Mouse (Mus musculus): ENCODE measurements around the gene Elk4.

The Elk4 gene

DNA sequence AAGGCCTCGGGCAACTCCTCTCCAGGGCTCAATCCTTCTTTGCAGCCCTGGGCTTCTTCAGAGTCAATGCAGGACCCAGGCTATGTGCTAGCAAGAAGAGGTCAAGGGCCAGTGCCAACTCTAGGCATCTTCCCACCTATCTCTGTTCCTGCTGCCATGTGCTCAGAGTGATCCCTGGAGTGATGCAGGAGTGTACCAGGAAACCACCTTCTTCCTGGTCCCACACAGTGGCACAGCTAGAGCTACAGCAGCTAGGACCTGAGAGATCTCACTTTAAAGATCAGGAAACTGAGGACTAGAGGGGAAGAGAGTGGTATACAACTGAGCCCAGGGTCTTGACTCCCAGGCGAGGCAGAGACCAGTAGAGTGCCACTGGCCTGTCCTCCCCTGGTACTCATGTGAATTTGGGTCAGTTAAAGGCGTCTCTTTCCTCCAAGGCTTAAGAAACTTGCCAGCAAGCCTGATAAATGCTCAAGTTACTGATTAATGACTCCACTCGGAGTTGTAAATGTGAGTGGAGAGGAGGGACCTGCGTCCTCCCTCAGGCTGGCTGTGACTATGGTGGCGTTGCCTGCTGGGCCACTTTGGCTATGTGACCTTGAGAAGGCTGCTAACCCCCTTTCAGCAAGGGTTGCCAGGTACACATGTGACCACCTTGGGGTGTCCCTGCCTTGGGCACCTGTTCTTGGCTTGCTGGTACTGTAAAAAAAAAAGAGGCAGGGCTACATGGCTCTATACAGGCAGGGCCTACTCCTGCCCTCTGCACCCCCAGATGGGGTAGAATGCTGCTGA is 54.5 kb downstream of the Elk4 start:
- no peak for DNase-seq (ENCODE audit: extremely low read depth, insufficient read length, low spot score)

DNA sequence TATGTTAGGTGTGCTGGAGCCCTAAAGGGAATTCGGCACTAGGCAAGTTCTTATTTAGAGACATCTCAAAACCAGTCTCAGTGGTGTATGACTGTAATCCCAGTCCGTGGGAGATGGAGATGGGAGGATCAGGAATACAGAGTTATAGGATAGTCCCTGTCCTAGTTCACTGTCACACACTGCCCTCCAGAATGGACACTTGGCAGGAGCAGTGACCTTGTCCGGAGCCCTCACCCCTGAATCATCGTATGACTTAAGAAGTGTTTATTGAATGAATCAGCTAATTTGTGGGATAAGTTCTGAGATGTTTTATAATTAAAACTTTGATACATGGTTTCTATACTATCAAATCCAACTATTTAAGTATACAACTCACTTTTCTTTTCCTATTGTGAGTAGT is 55.7 kb downstream of the Elk4 start:
- DNase-seq (ENCODE audit: extremely low read depth, insufficient read length, low spot score), result no peak

DNA sequence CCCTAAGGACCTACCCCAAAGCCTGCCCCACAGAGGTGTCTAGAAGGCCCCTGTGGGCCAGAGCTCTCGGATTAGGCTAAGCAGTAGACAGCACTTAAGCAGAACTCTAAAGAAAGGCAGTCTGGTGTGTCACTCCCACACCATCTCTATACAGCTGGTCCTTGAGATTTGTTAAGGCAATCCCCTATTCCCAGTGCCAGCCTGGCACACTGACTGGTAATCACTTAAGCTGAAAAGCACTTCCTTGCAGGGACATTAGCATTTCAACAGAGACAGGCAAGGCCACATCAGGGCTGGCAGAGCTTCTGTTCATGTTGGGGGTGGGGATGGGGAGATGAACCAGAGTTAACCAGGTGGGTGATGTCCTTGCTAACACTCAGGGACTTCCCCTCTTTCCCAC is 57.6 kb downstream of the Elk4 start:
- DNase-seq (ENCODE audit: extremely low read depth, insufficient read length, low spot score), result no peak

DNA sequence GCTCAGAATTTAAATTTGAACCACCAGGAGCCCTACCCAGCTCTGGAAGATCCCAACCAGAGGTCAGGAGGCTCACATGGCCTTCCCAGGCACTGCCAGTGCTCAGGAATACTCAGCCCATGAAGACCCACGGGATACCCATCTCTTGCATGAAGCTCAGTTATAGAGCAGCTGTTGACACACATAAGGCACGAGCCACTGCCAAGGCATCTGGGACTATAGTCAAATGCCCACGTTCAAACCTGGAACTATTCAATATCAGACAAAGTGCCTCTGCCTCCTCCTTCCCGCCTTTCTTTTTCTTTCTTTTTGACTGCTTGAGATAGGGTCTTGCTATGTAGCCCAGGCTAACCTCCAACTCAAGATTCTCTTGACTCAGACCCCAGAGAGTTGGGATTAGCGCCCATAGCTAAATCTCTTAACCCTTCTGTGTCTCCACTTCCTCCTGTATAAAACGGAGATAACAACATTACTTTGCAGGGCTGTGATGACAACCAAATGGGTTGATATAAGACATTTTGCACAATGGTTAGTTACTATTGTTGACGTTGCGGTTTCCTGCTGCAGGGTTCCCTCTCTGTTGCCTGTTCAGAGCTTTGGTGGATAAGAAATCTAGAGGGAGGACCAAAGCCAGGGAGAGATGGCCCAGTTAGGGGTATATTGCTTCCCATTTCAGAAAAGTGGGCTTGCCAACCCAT is 58.2 kb downstream of the Elk4 start:
- no peak for DNase-seq (ENCODE audit: extremely low read depth, insufficient read length, low spot score)

DNA sequence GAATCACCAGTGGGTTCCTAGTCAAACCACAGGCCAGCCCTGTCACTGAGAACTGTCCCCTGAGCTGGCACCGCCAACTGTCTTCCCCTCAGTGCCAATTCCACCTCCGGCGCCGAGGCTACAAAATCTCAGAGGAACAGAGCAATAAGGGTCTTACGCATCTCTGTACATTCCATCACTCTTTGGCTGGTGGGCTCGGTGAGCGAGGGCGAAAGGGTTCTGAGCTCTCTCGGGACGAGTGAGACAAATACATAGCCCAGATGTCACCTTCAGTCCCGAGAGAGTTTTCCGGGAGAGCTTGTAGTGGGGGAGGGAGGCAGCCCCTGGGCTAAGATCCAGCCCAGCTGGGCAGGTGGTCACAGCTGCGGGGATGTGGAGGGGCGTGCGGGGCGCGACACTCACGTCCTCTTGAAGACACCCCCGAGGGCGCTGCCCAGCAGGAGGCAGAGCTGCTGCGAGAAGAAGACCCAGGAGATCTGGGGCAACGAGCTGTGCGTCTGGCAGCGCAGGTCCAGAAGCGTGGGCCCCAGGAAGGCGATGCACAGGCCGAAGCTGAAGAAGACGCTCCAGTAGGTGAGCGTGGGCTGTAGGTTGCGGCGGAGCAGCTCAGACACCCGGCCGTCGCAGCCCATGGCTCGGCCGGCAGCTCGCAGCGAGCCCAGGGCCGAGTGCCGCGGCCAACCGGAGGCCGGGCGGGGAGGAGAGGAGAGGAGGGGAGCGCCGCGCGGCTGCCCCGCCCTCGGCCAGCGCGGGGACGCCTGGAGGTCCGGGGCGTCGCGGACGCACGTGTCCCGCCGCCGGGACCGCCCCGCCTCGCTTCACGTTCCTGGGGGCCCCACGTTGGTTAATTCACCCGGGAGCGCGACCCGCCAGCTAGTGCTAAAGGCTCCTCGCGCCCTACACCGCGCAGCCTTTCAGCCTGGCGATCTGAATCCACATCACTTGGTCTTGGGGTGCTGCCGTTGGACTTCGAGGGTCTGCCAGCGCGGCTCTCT is 60.2 kb downstream of the Elk4 start, which contains the start of gene Mfsd4a:
Mfsd4a (minus strand) TSS at position 802 of the 995 bp plus-strand sequence.
- no peak for DNase-seq (ENCODE audit: extremely low read depth, insufficient read length, low spot score)

DNA sequence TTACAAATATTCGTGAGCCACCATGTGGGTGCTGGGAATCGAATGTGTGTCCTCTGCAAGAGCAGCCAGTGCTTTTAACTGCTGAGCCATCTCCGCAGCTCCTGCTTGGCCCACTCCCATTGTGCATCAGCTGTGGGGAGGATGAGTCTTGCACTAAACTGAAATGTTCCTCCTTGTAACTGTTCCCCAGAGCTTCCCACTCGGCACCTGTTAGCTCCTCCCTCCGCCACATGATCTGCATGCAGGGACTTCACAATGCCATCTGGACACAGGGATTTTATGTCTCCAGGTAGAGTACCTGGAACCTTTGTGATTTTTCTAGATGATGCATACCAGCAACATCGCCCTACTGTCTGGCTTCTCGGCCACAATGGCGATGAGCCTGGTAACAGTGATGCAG is 62.0 kb downstream of the Elk4 start:
- DNase-seq (ENCODE audit: extremely low read depth, insufficient read length, low spot score), result no peak

DNA sequence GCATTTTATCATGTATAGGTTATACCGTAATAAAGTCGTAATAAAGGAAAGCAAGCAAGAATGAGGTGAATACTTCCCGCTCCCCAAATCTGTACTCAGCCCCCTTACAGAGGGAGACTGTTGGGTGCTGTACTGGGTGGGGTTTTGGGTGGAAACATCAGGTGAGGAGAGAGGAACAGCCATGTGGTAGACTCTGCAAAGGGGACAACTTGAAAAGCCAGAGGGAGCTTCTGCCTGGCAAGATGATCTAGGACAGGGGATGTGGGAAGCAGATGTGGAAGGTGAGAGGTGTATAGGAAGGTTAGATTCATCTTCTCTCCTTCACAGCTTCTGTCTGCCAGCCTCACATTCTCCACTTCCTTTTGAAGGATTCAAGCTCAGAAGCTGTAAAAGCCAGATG is 63.3 kb downstream of the Elk4 start:
- no peak for DNase-seq (ENCODE audit: extremely low read depth, insufficient read length, low spot score)

DNA sequence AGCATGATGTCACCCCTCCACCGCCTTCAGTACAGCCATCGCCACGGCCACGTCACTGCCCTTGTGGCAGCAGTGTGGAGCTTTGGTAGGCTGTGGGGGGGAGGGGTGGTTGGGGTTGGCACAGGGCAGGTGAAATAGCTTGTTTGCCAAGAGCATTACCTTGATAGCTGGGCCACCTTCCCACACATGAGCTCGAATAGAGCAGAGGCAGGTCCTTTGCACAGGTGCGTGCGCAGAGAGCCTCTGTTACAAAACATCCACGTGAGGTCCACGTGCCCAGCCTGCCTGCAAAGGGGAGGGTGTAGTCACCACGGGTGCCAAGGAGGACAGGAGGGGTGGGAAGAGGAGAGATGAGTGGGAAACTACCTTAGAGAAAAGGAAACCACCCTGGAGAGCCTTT is 68.2 kb downstream of the Elk4 start:
- no peak for DNase-seq (ENCODE audit: extremely low read depth, insufficient read length, low spot score)

DNA sequence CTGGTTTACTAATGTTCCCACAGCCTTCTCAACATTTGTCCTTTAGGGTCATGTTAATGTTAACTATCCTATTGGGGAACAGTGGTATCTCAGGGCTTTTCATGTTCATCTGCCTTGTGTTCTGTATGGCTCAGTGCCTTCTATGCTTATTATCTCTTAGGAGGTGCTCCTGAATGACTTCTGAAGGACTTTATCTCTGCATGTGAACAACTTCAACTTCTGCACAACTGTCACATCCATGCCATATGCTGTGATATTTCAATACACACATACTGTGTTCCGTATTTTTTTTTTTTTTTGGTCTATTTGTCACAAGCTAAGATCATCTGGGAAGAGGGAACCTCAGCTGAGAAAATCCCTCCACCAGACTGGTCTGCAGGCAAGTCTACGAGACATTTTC is 71.0 kb downstream of the Elk4 start:
- DNase-seq (ENCODE audit: extremely low read depth, insufficient read length, low spot score), result no peak
